Mouse (Mus musculus): ENCODE data around the gene Ms4a10.

DNA sequence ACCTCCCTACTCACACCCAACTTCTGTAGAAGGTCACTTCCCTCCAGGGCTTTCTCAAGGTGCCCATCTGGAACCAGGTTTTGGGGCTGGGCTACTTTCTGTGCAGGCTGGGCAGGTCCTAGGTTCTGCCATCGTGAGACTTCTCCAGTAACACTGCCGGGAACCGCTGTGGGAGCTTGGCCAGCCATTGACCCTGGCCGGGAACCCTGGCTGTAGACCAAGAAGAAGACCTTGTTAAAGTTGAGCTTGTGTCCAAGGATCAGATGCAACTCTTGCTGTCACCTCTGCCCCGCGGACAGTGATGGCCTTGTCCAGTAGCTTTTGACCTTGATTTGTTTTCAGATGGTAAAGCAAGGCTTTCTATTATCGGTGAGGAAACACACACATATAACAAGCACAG lies 5.9 kb downstream of the Ms4a10 start:
- TF ChIP-seq POLR2A (IDR thresholded peaks at IDR 0.05; ENCODE audit: low read depth, low read length) (no peak), CTCF (IDR thresholded peaks at IDR 0.05; ENCODE audit: borderline replicate concordance, insufficient read depth, low read length) (no peak)

All from embryonic fibroblast, embryonic 13.5 days (primary cell).